Mouse (Mus musculus) naive thymus-derived CD4-positive, alpha-beta T cell, adult 2 months (primary cell): ENCODE data around the gene Gm11733.
"Not testable (repeated sequence)": the region's sequence is repeated elsewhere in the genome, so short reads cannot be mapped to it uniquely, and the experiment has no call there.

Source experiments
- DNase-seq: peaks from one replicate; pipeline ENCODE4 v3.0.0-alpha.2; 2011; ENCODE audit warnings: low read depth

Gene Gm11733

GRCm38 (mm10) chr11:117484198-117484597 is at the start of gene Gm11733:
Gm11733 (plus strand) TSS chr11:117484368.
- no peak for DNase-seq

GRCm38 (mm10) chr11:117436401-117437109 is 47.6 kb upstream of the Gm11733 start:
- no peak for DNase-seq

GRCm38 (mm10) chr11:117437110-117437490 is 47.1 kb upstream of the Gm11733 start:
- DNase-seq = no peak

- no peak for DNase-seq
Measured at GRCm38 (mm10) chr11:117438363-117438762, 45.8 kb upstream of the Gm11733 start.

- no peak for DNase-seq
Measured at GRCm38 (mm10) chr11:117440865-117441425, 43.2 kb upstream of the Gm11733 start.

GRCm38 (mm10) chr11:117444090-117444489 is 40.1 kb upstream of the Gm11733 start:
- DNase-seq = no peak

- no peak for DNase-seq
Measured at GRCm38 (mm10) chr11:117445707-117446106, 38.5 kb upstream of the Gm11733 start.

- no peak for DNase-seq
Measured at GRCm38 (mm10) chr11:117454086-117454485, 30.1 kb upstream of the Gm11733 start.

GRCm38 (mm10) chr11:117459148-117459547 is 25.0 kb upstream of the Gm11733 start:
- DNase-seq = no peak

GRCm38 (mm10) chr11:117462202-117462864 is 21.8 kb upstream of the Gm11733 start:
- DNase-seq = no peak

- DNase-seq = not testable (repeated sequence)
Measured at GRCm38 (mm10) chr11:117463416-117463815, 20.8 kb upstream of the Gm11733 start.

- DNase-seq = no peak
Measured at GRCm38 (mm10) chr11:117466292-117466691, 17.9 kb upstream of the Gm11733 start.

GRCm38 (mm10) chr11:117466911-117467310 is 17.3 kb upstream of the Gm11733 start:
- DNase-seq = no peak

GRCm38 (mm10) chr11:117468585-117469363 is 15.4 kb upstream of the Gm11733 start:
- DNase-seq = no peak

GRCm38 (mm10) chr11:117469724-117470123 is 14.4 kb upstream of the Gm11733 start:
- no peak for DNase-seq

- no peak for DNase-seq
Measured at GRCm38 (mm10) chr11:117470586-117471195, 13.5 kb upstream of the Gm11733 start.

- no peak for DNase-seq
Measured at GRCm38 (mm10) chr11:117471625-117472283, 12.4 kb upstream of the Gm11733 start.

- DNase-seq = no peak
Measured at GRCm38 (mm10) chr11:117472885-117473284, 11.3 kb upstream of the Gm11733 start.

GRCm38 (mm10) chr11:117475204-117475603 is 9.0 kb upstream of the Gm11733 start:
- DNase-seq = no peak

- DNase-seq = no peak
Measured at GRCm38 (mm10) chr11:117475669-117476068, 8.5 kb upstream of the Gm11733 start.

- no peak for DNase-seq
Measured at GRCm38 (mm10) chr11:117476554-117477107, 7.5 kb upstream of the Gm11733 start.
